Mouse (Mus musculus): ENCODE measurements around the gene Abca2. TPM values are rescaled to one million over a fixed set of nuclear protein-coding genes. Genes with fewer than 3 reads are reported as not detected.

Abca2 gene
- polyA plus RNA-seq, 1 experiment, result 12.1 TPM

GRCm38 (mm10) chr2:25472550-25472949 is 44.0 kb downstream of the Abca2 start:
- Histone ChIP-seq H3K27ac (ENCODE audit: insufficient read depth, low read length) (no peak overlapping the region), H3K4me1 (ENCODE audit: control insufficient read depth, insufficient read depth, low read length) (no peaks in the 10 kb centered on the region), H3K4me3 (ENCODE audit: insufficient read depth, low read length) (no peak overlapping the region)
- no peak for TF ChIP-seq POLR2A (IDR thresholded peaks at IDR 0.05; ENCODE audit: low read depth, low read length)
- TF ChIP-seq CTCF (IDR thresholded peaks at IDR 0.05; ENCODE audit: borderline replicate concordance, insufficient read depth, low read length), result no peak

GRCm38 (mm10) chr2:25477541-25477940 is 49.0 kb downstream of the Abca2 start:
- Histone ChIP-seq H3K4me3 (ENCODE audit: insufficient read depth, low read length) (no peak overlapping the region), H3K27ac (ENCODE audit: insufficient read depth, low read length) (no peak overlapping the region), H3K4me1 (ENCODE audit: control insufficient read depth, insufficient read depth, low read length) (no peaks in the 10 kb centered on the region)
- TF ChIP-seq CTCF (IDR thresholded peaks at IDR 0.05; ENCODE audit: borderline replicate concordance, insufficient read depth, low read length) (no peak), POLR2A (IDR thresholded peaks at IDR 0.05; ENCODE audit: low read depth, low read length) (no peak)

- TF ChIP-seq POLR2A (IDR thresholded peaks at IDR 0.05; ENCODE audit: low read depth, low read length) (no peak), CTCF (IDR thresholded peaks at IDR 0.05; ENCODE audit: borderline replicate concordance, insufficient read depth, low read length) (no peak)
Measured at GRCm38 (mm10) chr2:25477967-25478675, 49.6 kb downstream of the Abca2 start.

GRCm38 (mm10) chr2:25479551-25480311 is 51.2 kb downstream of the Abca2 start:
- Histone ChIP-seq H3K4me1 (ENCODE audit: control insufficient read depth, insufficient read depth, low read length) (no peaks in the 10 kb centered on the region), H3K27ac (ENCODE audit: insufficient read depth, low read length) (no peak overlapping the region), H3K4me3 (ENCODE audit: insufficient read depth, low read length) (no peak overlapping the region)
- TF ChIP-seq CTCF (IDR thresholded peaks at IDR 0.05; ENCODE audit: borderline replicate concordance, insufficient read depth, low read length) (no peak), POLR2A (IDR thresholded peaks at IDR 0.05; ENCODE audit: low read depth, low read length) (no peak)

More at GRCm38 (mm10) chr2:25477967-25478675, 49.6 kb downstream of the Abca2 start:
- no peak overlapping the region for H3K27ac ChIP-seq (ENCODE audit: insufficient read depth, low read length)
- no peak overlapping the region for H3K4me3 ChIP-seq (ENCODE audit: insufficient read depth, low read length)
- no peaks in the 10 kb centered on the region for H3K4me1 ChIP-seq (ENCODE audit: control insufficient read depth, insufficient read depth, low read length)

GRCm38 (mm10) chr2:25480541-25480940 is 52.0 kb downstream of the Abca2 start:
- Histone ChIP-seq H3K4me1 (ENCODE audit: control insufficient read depth, insufficient read depth, low read length) (no peaks in the 10 kb centered on the region), H3K4me3 (ENCODE audit: insufficient read depth, low read length) (no peak overlapping the region), H3K27ac (ENCODE audit: insufficient read depth, low read length) (no peak overlapping the region)
- TF ChIP-seq POLR2A (IDR thresholded peaks at IDR 0.05; ENCODE audit: low read depth, low read length) (no peak), CTCF (IDR thresholded peaks at IDR 0.05; ENCODE audit: borderline replicate concordance, insufficient read depth, low read length) (no peak)

- Histone ChIP-seq H3K27ac (ENCODE audit: insufficient read depth, low read length) (no peak overlapping the region), H3K4me3 (ENCODE audit: insufficient read depth, low read length) (no peak overlapping the region), H3K4me1 (ENCODE audit: control insufficient read depth, insufficient read depth, low read length) (no peaks in the 10 kb centered on the region)
- TF ChIP-seq CTCF (IDR thresholded peaks at IDR 0.05; ENCODE audit: borderline replicate concordance, insufficient read depth, low read length) (0 out of 2 replicates have a peak, but pooled peaks have one; percentile 21), POLR2A (IDR thresholded peaks at IDR 0.05; ENCODE audit: low read depth, low read length) (no peak)
Measured at GRCm38 (mm10) chr2:25482969-25483368, 54.5 kb downstream of the Abca2 start.

- H3K4me1 ChIP-seq (ENCODE audit: control insufficient read depth, insufficient read depth, low read length), result no peaks in the 10 kb centered on the region
- no peak overlapping the region for H3K4me3 ChIP-seq (ENCODE audit: insufficient read depth, low read length)
Measured at GRCm38 (mm10) chr2:25484901-25485647, 56.6 kb downstream of the Abca2 start.

GRCm38 (mm10) chr2:25487965-25488670 is 59.6 kb downstream of the Abca2 start:
- H3K27ac ChIP-seq (ENCODE audit: insufficient read depth, low read length), result no peak overlapping the region
- TF ChIP-seq POLR2A (IDR thresholded peaks at IDR 0.05; ENCODE audit: low read depth, low read length) (no peak), CTCF (IDR thresholded peaks at IDR 0.05; ENCODE audit: borderline replicate concordance, insufficient read depth, low read length) (no peak)
- no peak overlapping the region for H3K4me3 ChIP-seq (ENCODE audit: insufficient read depth, low read length)
- no peaks in the 10 kb centered on the region for H3K4me1 ChIP-seq (ENCODE audit: control insufficient read depth, insufficient read depth, low read length)

More at GRCm38 (mm10) chr2:25484901-25485647, 56.6 kb downstream of the Abca2 start:
- no peak overlapping the region for H3K27ac ChIP-seq (ENCODE audit: insufficient read depth, low read length)
- TF ChIP-seq CTCF (IDR thresholded peaks at IDR 0.05; ENCODE audit: borderline replicate concordance, insufficient read depth, low read length), result no peak
- no peak for TF ChIP-seq POLR2A (IDR thresholded peaks at IDR 0.05; ENCODE audit: low read depth, low read length)

- no peak overlapping the region for H3K4me3 ChIP-seq (ENCODE audit: insufficient read depth, low read length)
- H3K4me1 ChIP-seq (ENCODE audit: control insufficient read depth, insufficient read depth, low read length), result no peaks in the 10 kb centered on the region
- TF ChIP-seq CTCF (IDR thresholded peaks at IDR 0.05; ENCODE audit: borderline replicate concordance, insufficient read depth, low read length) (no peak), POLR2A (IDR thresholded peaks at IDR 0.05; ENCODE audit: low read depth, low read length) (no peak)
- H3K27ac ChIP-seq (ENCODE audit: insufficient read depth, low read length), result no peak overlapping the region
Measured at GRCm38 (mm10) chr2:25488671-25489068, 60.2 kb downstream of the Abca2 start.
